Mouse (Mus musculus) CH12.LX (cell line): ENCODE data around the gene Hoxa9. TPM values are rescaled to one million over a fixed set of nuclear protein-coding genes. Genes with fewer than 3 reads are reported as not detected.

Experiments
- DNase-seq: peaks from one replicate; pipeline ENCODE4 v3.0.0-alpha.2; 2013; ENCODE audit errors: extremely low read depth
- H3K27ac ChIP-seq: 2 replicates; pipeline ENCODE4 v1.5.1; 2012; ENCODE audit warnings: low read depth, mild to moderate bottlenecking, control low read depth, moderate library complexity; ENCODE audit not compliant: insufficient read depth
- H3K27me3 ChIP-seq: replicated peaks from 2 replicates; pipeline ENCODE3; 2012; ENCODE audit warnings: inconsistent platforms
- H3K36me3 ChIP-seq, 2 experiments: replicated peaks in 1 of 2; 2 replicates each; pipeline versions ENCODE3 to v1.6.1; 2012; ENCODE audit warnings: inconsistent platforms in 1 of 2, low read length in 1 of 2, mild to moderate bottlenecking in 1 of 2, mixed read lengths in 1 of 2, moderate library complexity in 1 of 2; ENCODE audit not compliant: control insufficient read depth in 1 of 2, insufficient read depth in 1 of 2
- H3K4me1 ChIP-seq, 2 experiments: 2 replicates each; pipeline ENCODE4 v1.6.1; 2012; ENCODE audit warnings: inconsistent platforms in 1 of 2, moderate library complexity in 1 of 2; ENCODE audit not compliant: insufficient read depth in 2 of 2, control insufficient read depth in 1 of 2
- H3K4me2 ChIP-seq: 2 replicates; pipeline ENCODE4 v1.6.1; 2012; ENCODE audit warnings: low read depth, mild to moderate bottlenecking, control low read depth; ENCODE audit not compliant: poor library complexity, insufficient read depth, severe bottlenecking
- H3K4me3 ChIP-seq, 3 experiments: fragments of 150-350 bp in 1 of 3; sonication (generic) in 1 of 3; replicated peaks in 1 of 3; 2 replicates each; pipeline versions ENCODE3 to v1.5.1; 2011 to 2012; ENCODE audit warnings: low read depth in 2 of 3, low read length in 2 of 3, mild to moderate bottlenecking in 2 of 3, moderate library complexity in 2 of 3, control low read depth in 1 of 3, improper control_type of control experiment in 1 of 3, inconsistent platforms in 1 of 3, mixed read lengths in 1 of 3; ENCODE audit not compliant: poor library complexity in 1 of 3
- H3K79me2 ChIP-seq: replicated peaks from 2 replicates; pipeline ENCODE4 v1.6.1; 2012; ENCODE audit warnings: mild to moderate bottlenecking, moderate library complexity; ENCODE audit not compliant: control insufficient read depth, poor library complexity, insufficient read depth, severe bottlenecking; ENCODE audit errors: extremely low read depth
- H3K9ac ChIP-seq: 2 replicates; pipeline ENCODE4 v1.6.1; 2012; ENCODE audit warnings: low read depth, mild to moderate bottlenecking, control low read depth, moderate library complexity; ENCODE audit not compliant: insufficient read depth
- H3K9me3 ChIP-seq: replicated peaks from 2 replicates; pipeline ENCODE3; 2012; ENCODE audit warnings: low read length, inconsistent platforms, mixed read lengths
- BHLHE40 ChIP-seq: IDR thresholded peaks from 2 replicates; pipeline ENCODE4 v1.6.1; 2011; ENCODE audit warnings: mild to moderate bottlenecking, low read depth, low read length, improper control_type of control experiment
- CHD1 ChIP-seq: IDR thresholded peaks from 2 replicates; pipeline ENCODE4 v1.6.1; 2012; ENCODE audit warnings: low read depth, low read length, improper control_type of control experiment, inconsistent platforms
- CTCF ChIP-seq, 2 experiments: IDR thresholded peaks in 1 of 2; conservative IDR thresholded peaks in 1 of 2; 2 replicates each; pipeline ENCODE4 v1.5.1; 2011 to 2012; ENCODE audit warnings: low read depth in 2 of 2, low read length in 2 of 2, improper control_type of control experiment in 1 of 2, inconsistent platforms in 1 of 2, mild to moderate bottlenecking in 1 of 2, moderate library complexity in 1 of 2
- EP300 ChIP-seq: IDR thresholded peaks from 2 replicates; pipeline ENCODE4 v1.6.1; 2011; ENCODE audit warnings: low read length, improper control_type of control experiment
- ETS1 ChIP-seq: conservative IDR thresholded peaks from 2 replicates; pipeline ENCODE4 v1.6.1; 2012; ENCODE audit warnings: low read depth, mild to moderate bottlenecking, inconsistent platforms, low read length, improper control_type of control experiment, moderate library complexity
- GABPA ChIP-seq: IDR thresholded peaks from 2 replicates; pipeline ENCODE4 v1.6.1; 2012; ENCODE audit warnings: low read depth, low read length, improper control_type of control experiment, inconsistent platforms; ENCODE audit not compliant: insufficient replicate concordance
- HCFC1 ChIP-seq: IDR thresholded peaks from 2 replicates; pipeline ENCODE4 v1.6.1; 2012; ENCODE audit warnings: low read depth, mild to moderate bottlenecking, inconsistent platforms, low read length, improper control_type of control experiment
- JUN ChIP-seq: IDR thresholded peaks from 2 replicates; pipeline ENCODE4 v1.6.1; 2011; ENCODE audit warnings: low read depth, mild to moderate bottlenecking, low read length, improper control_type of control experiment, moderate library complexity; ENCODE audit not compliant: insufficient read depth
- KAT2A ChIP-seq: IDR thresholded peaks from 2 replicates; pipeline ENCODE4 v1.6.1; 2012; ENCODE audit warnings: low read length, improper control_type of control experiment, inconsistent platforms; ENCODE audit not compliant: insufficient replicate concordance
- MAFK ChIP-seq: IDR thresholded peaks from 2 replicates; pipeline ENCODE4 v1.6.1; 2011; ENCODE audit warnings: low read length, improper control_type of control experiment; ENCODE audit not compliant: insufficient replicate concordance
- MYC ChIP-seq: IDR thresholded peaks from 2 replicates; pipeline ENCODE4 v1.6.1; 2011; ENCODE audit warnings: low read depth, mild to moderate bottlenecking, improper control_type of control experiment, low read length
- NRF1 ChIP-seq: IDR thresholded peaks from 2 replicates; pipeline ENCODE4 v1.6.1; 2014; ENCODE audit warnings: low read depth, mild to moderate bottlenecking, inconsistent platforms, low read length, improper control_type of control experiment, moderate library complexity
- PAX5 ChIP-seq: IDR thresholded peaks from 2 replicates; pipeline ENCODE4 v1.6.1; 2012; ENCODE audit warnings: low read length, inconsistent platforms, mixed read lengths
- POLR2A ChIP-seq: IDR thresholded peaks from 2 replicates; pipeline ENCODE4 v1.6.1; 2011; ENCODE audit warnings: low read depth, mild to moderate bottlenecking, improper control_type of control experiment, low read length
- RCOR1 ChIP-seq: conservative IDR thresholded peaks from 2 replicates; pipeline ENCODE4 v1.6.1; 2012; ENCODE audit warnings: low read depth, mild to moderate bottlenecking, inconsistent platforms, low read length, improper control_type of control experiment
- SIN3A ChIP-seq: IDR thresholded peaks from 2 replicates; pipeline ENCODE4 v1.6.1; 2012; ENCODE audit warnings: low read length, improper control_type of control experiment, inconsistent platforms
- TCF12 ChIP-seq: IDR thresholded peaks from 2 replicates; pipeline ENCODE4 v1.6.1; 2014; ENCODE audit warnings: low read depth, mild to moderate bottlenecking, inconsistent platforms, low read length, improper control_type of control experiment
- dilution Hi-C: fragments of 300-500 bp; cut with MboI; formaldehyde crosslinking; loops from 2 replicates; pipeline ENCODE4 v1.14.3; 2020; ENCODE audit warnings: low sequenced_read_pairs; ENCODE audit not compliant: extremely low pct_unique_long_range_greater_than_20kb, extremely low pct_ligation_motif_present
- in situ Hi-C: fragments of 300-500 bp; cut with MboI; formaldehyde crosslinking; loops from 3 replicates; pipeline ENCODE4 v1.14.3; 2019; ENCODE audit warnings: low sequenced_read_pairs, low pct_ligation_motif_present, low pct_unique_long_range_greater_than_20kb, mixed read lengths
- polyA plus RNA-seq: library from polyadenylated mRNA; unstranded; fragments of >175 nt; gene quantifications from 2 replicates; pipeline ENCODE4 v1.2.1, GENCODE M21; 2012; ENCODE audit warnings: low read depth; ENCODE audit not compliant: insufficient read length
- total RNA-seq, 2 experiments: library from RNA; depleted of rRNA; stranded (reverse); fragments of 300-350 nt in 1 of 2; fragments of >200 nt in 1 of 2; gene quantifications; 2 replicates each; pipeline ENCODE4 v1.2.3; 2012 to 2014

Gene Hoxa9
- total and polyA plus RNA-seq, 3 experiments, result 0.30 to 0.47 (median 0.30) TPM

- no peak overlapping the region for H3K4me2 ChIP-seq
- H3K27ac ChIP-seq, result no peak overlapping the region
- no peak overlapping the region for H3K9ac ChIP-seq
- no peaks in the 10 kb centered on the region for H3K79me2 ChIP-seq
- no peak for DNase-seq
- in situ Hi-C loops, result loop anchor here (25.0 kb wide), 1 partner anchor 193 kb away; the partner anchor contains the start of gene Skap2
- dilution Hi-C loops, result no loop called here
- peaks cover 0 to 2% of the 10 kb centered on the region in 2 experiments; a peak in 1 of 4 replicates for H3K4me1 ChIP-seq
- H3K36me3 ChIP-seq, result peaks cover 23 to 51% of the 10 kb centered on the region in 2 experiments
- H3K9me3 ChIP-seq, result peaks cover 54% of the 10 kb centered on the region
- no peaks in the 10 kb centered on the region for H3K27me3 ChIP-seq
- no peak overlapping the region for H3K4me3 ChIP-seq
- TF ChIP-seq RCOR1, result no peak
- TF ChIP-seq, all 38 proteins: peak for 0
These were observed 25.7 kb downstream of the Hoxa9 start for GRCm38 (mm10) chr6:52205221-52205620.

- Histone ChIP-seq H3K79me2 (no peaks in the 10 kb centered on the region), H3K9me3 (peaks cover 49% of the 10 kb centered on the region), H3K27ac (no peak within 1 kb of the TSS), H3K9ac (no peak within 1 kb of the TSS), H3K27me3 (no peaks in the 10 kb centered on the region), H3K4me1 (no peaks in the 10 kb centered on the region), H3K4me3 (no peak within 1 kb of the TSS), H3K36me3 (peaks cover 23 to 51% of the 10 kb centered on the region in 2 experiments), H3K4me2 (no peak within 1 kb of the TSS)
- TF ChIP-seq CTCF (conservative IDR thresholded peaks at IDR 0.05 in 1 of 2, IDR thresholded peaks at IDR 0.05 in 1 of 2; ENCODE audit: low read depth in 2 of 2, low read length in 2 of 2) (no peak), POLR2A (no peak), GABPA (no peak), CHD1 (no peak), MAFK (no peak), PAX5 (no peak), NRF1 (no peak), EP300 (no peak), KAT2A (no peak), SIN3A (no peak), TCF12 (no peak)
- dilution Hi-C loops (no loop called here), in situ Hi-C loops (loop anchor here (25.0 kb wide), 1 partner anchor 192 kb away; the partner anchor contains the start of gene Skap2)
- DNase-seq, result no peak
These were observed 26.7 kb downstream of the Hoxa9 start, which contains the start of gene Hoxa5 for GRCm38 (mm10) chr6:52204050-52204752. Hoxa5 (minus strand) TSS chr6:52204587.

- Histone ChIP-seq H3K4me3 (no peak overlapping the region), H3K4me1 (no peaks in the 10 kb centered on the region), H3K79me2 (no peaks in the 10 kb centered on the region), H3K4me2 (no peak overlapping the region), H3K27me3 (no peaks in the 10 kb centered on the region), H3K9me3 (peaks cover 44% of the 10 kb centered on the region), H3K27ac (no peak overlapping the region), H3K9ac (no peak overlapping the region), H3K36me3 (peaks cover 23 to 49% of the 10 kb centered on the region in 2 experiments)
- in situ Hi-C loops, result loop anchor here (25.0 kb wide), 1 partner anchor 191 kb away; the partner anchor contains the start of gene Skap2
- no peak for DNase-seq
- dilution Hi-C loops, result no loop called here
- no peak for TF ChIP-seq ETS1
- TF ChIP-seq TCF12, result no peak
- no peak for TF ChIP-seq BHLHE40
- TF ChIP-seq MYC, result no peak
- no peak for TF ChIP-seq JUN
- no peak for TF ChIP-seq KAT2A
- TF ChIP-seq HCFC1, result no peak
These were observed 27.4 kb downstream of the Hoxa9 start for GRCm38 (mm10) chr6:52203371-52204049.
